Mouse (Mus musculus): Measurements from ENCODE around the gene Susd6.

- no peak for TF ChIP-seq POLR2AphosphoS5 (IDR thresholded peaks at IDR 0.05; ENCODE audit: insufficient replicate concordance, low read depth, low read length)
- no peak for TF ChIP-seq CTCF (IDR thresholded peaks at IDR 0.05; ENCODE audit: low read depth, low read length)
- no peak for TF ChIP-seq TAL1 (conservative IDR thresholded peaks at IDR 0.05; ENCODE audit: low read depth, low read length)
Measured at GRCm38 (mm10) chr12:80759387-80759712, 31.0 kb upstream of the Susd6 start.

Data from G1E (cell line).